Mouse (Mus musculus): ENCODE measurements at regions not wholly inside any gene's neighbourhood (a gene's known extent, or its start where the extent isn't known, plus 50 kb on each side); places are given as distances from the start of the nearest gene placed in this dataset.

GRCm38 (mm10) chr16:86586044-86586443 lies 684.4 kb upstream of the Adamts5 start:
- TF ChIP-seq GATA1 (IDR thresholded peaks at IDR 0.05; ENCODE audit: borderline replicate concordance, low read length) (no peak), FLI1 (IDR thresholded peaks at IDR 0.05; ENCODE audit: low read length) (no peak)
